Mouse (Mus musculus) forebrain, embryonic 15.5 days (tissue): ENCODE data around the gene Chd2. TPM values are rescaled to one million over a fixed set of nuclear protein-coding genes. Genes with fewer than 3 reads are reported as not detected.
"Not testable (repeated sequence)": the region's sequence is repeated elsewhere in the genome, so short reads cannot be mapped to it uniquely, and the experiment has no call there.

Experiments
- ATAC-seq: fragments of 200-750 bp; cut with Nextera tagmentation; replicated peaks from 2 replicates; pipeline ENCODE4 v1.8.0; 2017; ENCODE audit warnings: mild to moderate bottlenecking, moderate TSS enrichment, moderate library complexity
- H3K27ac ChIP-seq: fragments of 300-500 bp; sonication (generic); replicated peaks from 2 replicates; pipeline ENCODE4 v1.5.1; 2015; ENCODE audit warnings: mild to moderate bottlenecking, inconsistent platforms
- H3K27me3 ChIP-seq: fragments of 300-500 bp; sonication (generic); 2 replicates; pipeline ENCODE4 v1.6.1; 2015; ENCODE audit warnings: inconsistent platforms
- H3K36me3 ChIP-seq: fragments of 300-500 bp; sonication (generic); 2 replicates; pipeline ENCODE4 v1.6.1; 2015; ENCODE audit warnings: mild to moderate bottlenecking, inconsistent platforms
- H3K4me1 ChIP-seq: fragments of 300-500 bp; sonication (generic); 2 replicates; pipeline ENCODE4 v1.6.1; 2015; ENCODE audit warnings: inconsistent platforms
- H3K4me2 ChIP-seq: fragments of 300-500 bp; sonication (generic); replicated peaks from 2 replicates; pipeline ENCODE4 v1.6.1; 2015; ENCODE audit warnings: mild to moderate bottlenecking, inconsistent platforms
- H3K4me3 ChIP-seq: fragments of 300-500 bp; sonication (generic); 2 replicates; pipeline ENCODE4 v1.5.1; 2015; ENCODE audit warnings: mild to moderate bottlenecking, inconsistent platforms
- H3K9ac ChIP-seq: fragments of 300-500 bp; sonication (generic); replicated peaks from 2 replicates; pipeline ENCODE4 v1.6.1; 2015; ENCODE audit warnings: mild to moderate bottlenecking, inconsistent platforms
- H3K9me3 ChIP-seq: fragments of 300-500 bp; sonication (generic); 2 replicates; pipeline ENCODE4 v1.6.1; 2016; ENCODE audit warnings: inconsistent platforms
- WGBS: fragments of 180-500 bp; shearing (Covaris S2); methylation state at CpG from one replicate; pipeline ENCODE4 v1.1.7; 2015; ENCODE audit warnings: mixed read lengths; 5-methylcytosine and 5-hydroxymethylcytosine counted together
- polyA plus RNA-seq: library from polyadenylated mRNA; unstranded; fragments of >200 nt; fragmentation: Nextera tagmentation; extraction: Ambion mirVana; gene quantifications from 2 replicates; pipeline ENCODE4 v1.2.1, GENCODE M21; 2015

Gene Chd2
- polyA plus RNA-seq, 1 experiment from 2014 or later: 67.1 TPM

GRCm38 (mm10) chr7:73523608-73524259, 17.9 kb downstream of the Chd2 start:
- ATAC-seq: no peak
- H3K4me3 ChIP-seq: no peak overlapping the region
- H3K27ac ChIP-seq: peak overlapping the region; percentile 71
- H3K9ac ChIP-seq: no peak overlapping the region
- no peaks in the 10 kb centered on the region for H3K27me3 ChIP-seq
- H3K4me2 ChIP-seq: no peak overlapping the region
- H3K9me3 ChIP-seq: no peaks in the 10 kb centered on the region
- peaks cover 18% of the 10 kb centered on the region for H3K4me1 ChIP-seq
- H3K36me3 ChIP-seq: peaks cover 9% of the 10 kb centered on the region
- WGBS: 62% methylated on average over 1 of the region's 1 CpGs

GRCm38 (mm10) chr7:73523183-73523582, 18.4 kb downstream of the Chd2 start:
- ATAC-seq: no peak
- 0 out of 2 replicates have a peak overlapping the region, but pooled peaks have one; percentile 27 for H3K27ac ChIP-seq
- no peaks in the 10 kb centered on the region for H3K9me3 ChIP-seq
- no peak overlapping the region for H3K9ac ChIP-seq
- H3K4me2 ChIP-seq: no peak overlapping the region
- H3K4me3 ChIP-seq: no peak overlapping the region
- 86% methylated on average over 6 of the region's 6 CpGs for WGBS
- peaks cover 11% of the 10 kb centered on the region for H3K36me3 ChIP-seq
- H3K4me1 ChIP-seq: peaks cover 18% of the 10 kb centered on the region
- no peaks in the 10 kb centered on the region for H3K27me3 ChIP-seq

GRCm38 (mm10) chr7:73521277-73522193, 20.1 kb downstream of the Chd2 start:
- Histone ChIP-seq H3K27me3 (no peaks in the 10 kb centered on the region), H3K27ac (peak overlapping the region; percentile 48), H3K36me3 (peaks cover 11% of the 10 kb centered on the region), H3K4me1 (peaks cover 21% of the 10 kb centered on the region), H3K9ac (no peak overlapping the region), H3K4me3 (no peak overlapping the region), H3K4me2 (no peak overlapping the region), H3K9me3 (no peaks in the 10 kb centered on the region)
- no peak for ATAC-seq
- WGBS: 86% methylated on average over 11 of the region's 11 CpGs

- peaks cover 21% of the 10 kb centered on the region for H3K4me1 ChIP-seq
- 0 out of 2 replicates have a peak overlapping the region, but pooled peaks have one; percentile 48 for H3K27ac ChIP-seq
- 89% methylated on average over 10 of the region's 10 CpGs for WGBS
- ATAC-seq: no peak
- H3K4me3 ChIP-seq: no peak overlapping the region
- no peaks in the 10 kb centered on the region for H3K27me3 ChIP-seq
- H3K36me3 ChIP-seq: peaks cover 16% of the 10 kb centered on the region
- no peaks in the 10 kb centered on the region for H3K9me3 ChIP-seq
- H3K9ac ChIP-seq: no peak overlapping the region
- no peak overlapping the region for H3K4me2 ChIP-seq
Measured at GRCm38 (mm10) chr7:73520231-73520630, 21.4 kb downstream of the Chd2 start.

GRCm38 (mm10) chr7:73519060-73519796, 22.4 kb downstream of the Chd2 start:
- Histone ChIP-seq H3K27me3 (no peaks in the 10 kb centered on the region), H3K4me1 (peaks cover 13% of the 10 kb centered on the region), H3K4me3 (no peak overlapping the region), H3K9ac (no peak overlapping the region), H3K36me3 (peaks cover 26% of the 10 kb centered on the region), H3K9me3 (no peaks in the 10 kb centered on the region), H3K4me2 (no peak overlapping the region), H3K27ac (0 out of 2 replicates have a peak overlapping the region, but pooled peaks have one; percentile 19)
- no peak for ATAC-seq
- 88% methylated on average over 16 of the region's 16 CpGs for WGBS

- not testable (repeated sequence) for H3K9ac ChIP-seq, H3K4me1 ChIP-seq, ATAC-seq, H3K9me3 ChIP-seq, H3K4me2 ChIP-seq, H3K4me3 ChIP-seq, H3K27ac ChIP-seq, H3K27me3 ChIP-seq
- peaks cover 31% of the 10 kb centered on the region for H3K36me3 ChIP-seq
- WGBS: 90% methylated on average over 6 of the region's 6 CpGs
Measured at GRCm38 (mm10) chr7:73518373-73518980, 23.2 kb downstream of the Chd2 start.

GRCm38 (mm10) chr7:73517432-73518054, 24.1 kb downstream of the Chd2 start:
- Histone ChIP-seq H3K9ac (no peak overlapping the region), H3K27ac (0 out of 2 replicates have a peak overlapping the region, but pooled peaks have one; percentile 15), H3K4me2 (no peak overlapping the region), H3K4me1 (peaks cover 8% of the 10 kb centered on the region), H3K27me3 (no peaks in the 10 kb centered on the region), H3K9me3 (no peaks in the 10 kb centered on the region), H3K4me3 (no peak overlapping the region), H3K36me3 (peaks cover 39% of the 10 kb centered on the region)
- 70% methylated on average over 1 of the region's 1 CpGs for WGBS
- ATAC-seq: no peak

- no peak; the same call in 1 of the 2 replicates for ATAC-seq
- Histone ChIP-seq H3K27me3 (no peaks in the 10 kb centered on the region), H3K36me3 (peaks cover 44% of the 10 kb centered on the region), H3K9me3 (no peaks in the 10 kb centered on the region), H3K4me2 (no peak overlapping the region), H3K4me1 (peaks cover 8% of the 10 kb centered on the region), H3K9ac (no peak overlapping the region), H3K27ac (no peak overlapping the region), H3K4me3 (no peak overlapping the region)
- WGBS: 56% methylated on average over 5 of the region's 5 CpGs
Measured at GRCm38 (mm10) chr7:73516820-73517219, 24.8 kb downstream of the Chd2 start.

- H3K27me3 ChIP-seq: no peaks in the 10 kb centered on the region
- H3K27ac ChIP-seq: no peak overlapping the region
- H3K9me3 ChIP-seq: no peaks in the 10 kb centered on the region
- H3K4me2 ChIP-seq: no peak overlapping the region
- peaks cover 64% of the 10 kb centered on the region for H3K36me3 ChIP-seq
- peaks cover 3% of the 10 kb centered on the region; the same call in 1 of the 2 replicates for H3K4me1 ChIP-seq
- ATAC-seq: no peak
- no peak overlapping the region for H3K4me3 ChIP-seq
- no peak overlapping the region for H3K9ac ChIP-seq
- WGBS: 84% methylated on average over 4 of the region's 4 CpGs
Measured at GRCm38 (mm10) chr7:73514560-73514959, 27.1 kb downstream of the Chd2 start.

GRCm38 (mm10) chr7:73512422-73512821, 29.2 kb downstream of the Chd2 start:
- 76% methylated on average over 2 of the region's 2 CpGs for WGBS
- ATAC-seq: no peak
- no peak overlapping the region for H3K9ac ChIP-seq
- H3K27me3 ChIP-seq: no peaks in the 10 kb centered on the region
- peaks cover 16% of the 10 kb centered on the region for H3K4me1 ChIP-seq
- H3K27ac ChIP-seq: no peak overlapping the region
- H3K9me3 ChIP-seq: no peaks in the 10 kb centered on the region
- no peak overlapping the region for H3K4me3 ChIP-seq
- peaks cover 70% of the 10 kb centered on the region for H3K36me3 ChIP-seq
- no peak overlapping the region for H3K4me2 ChIP-seq

- Histone ChIP-seq H3K9me3 (no peaks in the 10 kb centered on the region), H3K4me3 (no peak overlapping the region), H3K9ac (no peak overlapping the region), H3K36me3 (peaks cover 84% of the 10 kb centered on the region), H3K27ac (peak overlapping the region; percentile 55), H3K27me3 (no peaks in the 10 kb centered on the region), H3K4me2 (no peak overlapping the region), H3K4me1 (peaks cover 14% of the 10 kb centered on the region)
- ATAC-seq: no peak
- WGBS: 89% methylated on average over 2 of the region's 2 CpGs
Measured at GRCm38 (mm10) chr7:73508688-73509087, 32.9 kb downstream of the Chd2 start.
